Mouse (Mus musculus) cerebellum, postnatal 36 days (tissue): ENCODE results near the gene Calcoco2.
A peak's percentile ranks its signal among the peaks of the same experiment; 100 is the strongest.

Source experiments
- DNase-seq, 2 experiments: peaks; one replicate each; pipeline ENCODE4 v3.0.0; 2021 to 2022; ENCODE audit warnings: mixed read lengths in 2 of 2

Calcoco2 gene

DNA sequence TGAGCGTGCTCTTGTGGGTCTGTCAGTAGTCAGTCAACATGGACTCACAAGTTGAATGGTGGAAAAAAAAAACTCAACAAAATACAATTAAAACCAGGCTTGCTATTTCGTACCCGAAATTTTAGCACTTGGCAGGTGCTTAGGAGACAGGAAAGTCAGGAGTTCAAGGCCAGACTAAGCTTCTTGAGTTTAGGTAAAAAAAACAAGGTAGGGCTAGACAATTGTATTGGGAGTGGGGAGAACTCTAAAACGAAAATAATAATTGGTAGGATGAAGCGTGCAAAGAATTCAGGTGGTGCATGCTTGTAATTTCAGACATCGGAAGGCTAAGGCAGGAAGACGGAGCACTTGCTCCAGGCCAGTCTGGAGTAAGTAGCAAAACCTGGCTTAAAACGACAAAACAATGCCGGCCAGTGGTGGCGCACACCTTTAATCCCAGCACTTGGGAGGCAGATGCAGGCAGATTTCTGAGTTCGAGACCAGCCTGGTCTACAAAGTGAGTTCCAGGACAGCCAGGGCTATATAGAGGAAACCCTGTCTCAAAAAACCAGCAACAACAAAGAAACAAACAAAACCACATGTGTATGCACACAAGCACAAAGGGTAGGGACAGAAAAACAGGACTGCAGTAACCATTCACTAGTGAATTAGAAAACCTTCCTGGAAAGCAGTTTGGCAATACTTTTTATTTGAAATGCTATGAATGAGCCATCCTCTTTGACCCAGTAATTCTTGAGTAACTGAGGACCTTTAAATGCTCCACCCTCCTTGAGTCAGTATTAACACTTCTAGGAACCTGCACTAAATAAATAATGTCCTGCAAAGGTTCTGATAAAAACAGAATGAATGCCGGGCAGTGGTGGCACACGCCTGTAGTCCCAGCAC is 35.3 kb downstream of the Calcoco2 start:
- peak in 1 of 2 experiments; percentile 6 for DNase-seq

DNA sequence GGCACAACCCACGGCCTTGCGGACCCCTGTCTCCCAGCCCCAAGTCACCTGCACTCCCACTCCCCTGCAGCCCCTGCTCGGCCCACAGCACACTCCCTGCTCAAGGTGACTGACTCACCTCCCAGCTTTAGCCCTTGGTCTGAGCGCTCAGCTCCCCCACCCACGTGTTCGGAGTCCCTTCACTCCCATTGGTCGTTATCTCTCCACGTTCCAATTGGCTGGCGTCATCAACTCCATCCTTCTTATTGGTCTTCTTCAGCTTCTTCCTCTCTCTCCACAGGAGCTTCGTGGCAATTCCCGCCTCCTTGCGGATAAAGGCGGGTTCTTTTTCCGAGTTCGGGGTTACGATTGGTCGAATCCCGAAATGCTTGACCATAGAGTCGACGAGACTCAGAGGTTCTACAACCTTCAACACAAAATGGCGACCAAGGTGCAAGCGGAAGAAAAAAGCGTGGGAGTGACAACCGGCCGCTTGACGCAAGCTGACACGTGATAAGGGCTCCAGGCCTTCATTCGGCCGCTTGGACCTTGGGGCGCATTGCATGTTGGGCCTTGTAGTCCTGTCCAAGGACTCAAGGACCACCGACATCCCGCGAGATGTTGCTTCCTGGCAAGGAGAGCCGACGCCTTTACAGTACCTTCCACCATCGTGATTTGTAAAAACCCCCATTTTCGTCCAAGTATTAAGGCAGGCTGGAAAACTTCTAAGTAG is 36.1 kb downstream of the Calcoco2 start, which contains the start of gene Atp5g1:
TSS of gene Atp5g1 (minus strand) at position 162 of the 712 bp plus-strand sequence.
- peak; percentile 97 to 99 for DNase-seq

DNA sequence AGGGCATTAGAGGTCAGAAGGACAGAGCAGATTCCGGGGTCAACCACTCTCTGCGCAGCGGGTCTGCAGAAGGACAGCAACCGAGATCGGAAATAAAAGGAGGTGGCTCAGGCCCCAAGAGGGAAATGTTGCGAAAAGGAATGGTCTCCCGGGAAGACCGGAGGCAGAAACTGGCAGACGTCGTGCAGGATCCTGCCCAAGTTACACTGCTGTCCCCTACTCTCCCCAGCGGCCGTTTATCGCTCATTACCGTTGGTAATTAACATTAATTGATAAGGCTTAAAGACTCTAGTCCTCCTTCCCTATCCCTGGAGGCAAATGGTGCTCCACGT is 36.6 kb downstream of the Calcoco2 start:
- DNase-seq = peak in 1 of 2 experiments; percentile 34

DNA sequence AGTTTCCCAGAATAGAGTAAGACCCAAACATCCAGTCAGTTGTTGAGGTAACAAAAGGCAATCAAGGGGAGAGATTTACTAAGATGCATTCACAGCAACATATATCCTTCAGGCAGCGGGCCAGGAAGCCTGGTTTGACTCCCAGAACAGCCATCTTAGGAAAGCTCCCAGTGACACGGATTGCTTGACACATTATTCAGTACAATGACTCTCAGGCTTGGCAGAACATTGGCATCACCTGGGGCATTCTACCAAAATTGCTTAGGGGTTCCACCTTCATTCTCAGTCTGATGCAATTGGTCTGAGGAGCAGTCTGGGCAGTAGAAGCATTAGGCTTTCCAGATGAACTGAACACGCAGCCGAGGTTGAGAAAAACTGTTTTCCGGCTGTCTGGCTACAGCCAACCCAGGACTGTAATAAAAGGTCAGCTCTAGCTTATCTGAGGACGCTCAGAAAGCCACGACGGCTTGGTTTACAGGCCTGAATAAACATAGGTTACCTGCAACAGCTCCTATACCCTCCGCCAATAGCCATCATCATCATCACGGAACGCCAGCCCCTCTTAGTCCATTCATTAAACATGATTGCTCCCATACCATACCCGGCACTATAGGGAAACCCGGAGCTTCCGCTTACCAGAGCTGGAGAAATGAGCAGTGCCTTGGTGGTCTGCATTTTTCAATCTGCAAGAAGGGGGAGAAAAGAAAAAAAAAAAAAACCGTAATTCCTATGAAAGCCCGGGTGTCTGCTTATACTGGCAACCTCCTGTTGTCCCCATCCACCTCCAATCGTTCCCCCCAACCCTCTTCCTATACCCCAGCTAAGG is 37.2 kb downstream of the Calcoco2 start:
- peak; percentile 47 to 49 for DNase-seq

DNA sequence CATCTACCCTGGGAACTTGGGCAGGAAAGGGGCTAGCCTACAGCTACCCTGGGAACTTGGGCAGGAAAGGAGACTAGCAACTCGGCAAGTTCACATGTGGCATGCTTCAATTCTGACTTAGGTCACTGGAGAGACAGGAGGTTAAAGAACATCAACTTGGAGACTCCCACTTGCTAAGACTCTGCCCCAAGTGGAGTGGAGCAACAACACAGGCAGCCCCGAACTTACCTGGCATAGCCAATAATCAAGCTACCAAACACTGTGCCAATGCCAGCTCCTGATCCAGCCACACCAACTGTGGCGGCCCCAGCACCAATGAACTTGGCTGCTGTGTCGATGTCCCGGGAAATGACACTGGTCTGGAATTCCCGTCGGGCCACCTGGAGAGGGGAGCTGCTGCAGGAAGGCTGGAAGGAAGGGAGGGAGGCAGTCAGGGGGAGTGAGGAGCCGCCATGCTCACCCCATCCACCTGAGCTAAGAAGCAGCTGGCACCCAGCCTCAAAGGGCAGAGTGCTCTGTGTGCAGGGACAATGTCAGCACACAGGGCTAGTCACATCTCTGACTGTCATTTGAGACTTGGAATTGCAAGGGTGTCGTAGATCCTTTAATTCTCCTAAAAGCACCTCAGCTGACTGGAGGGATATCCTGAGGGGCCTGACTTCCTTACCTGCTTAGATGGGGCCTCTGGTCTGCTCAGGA is 38.3 kb downstream of the Calcoco2 start:
- DNase-seq = peak; percentile 29 to 34

DNA sequence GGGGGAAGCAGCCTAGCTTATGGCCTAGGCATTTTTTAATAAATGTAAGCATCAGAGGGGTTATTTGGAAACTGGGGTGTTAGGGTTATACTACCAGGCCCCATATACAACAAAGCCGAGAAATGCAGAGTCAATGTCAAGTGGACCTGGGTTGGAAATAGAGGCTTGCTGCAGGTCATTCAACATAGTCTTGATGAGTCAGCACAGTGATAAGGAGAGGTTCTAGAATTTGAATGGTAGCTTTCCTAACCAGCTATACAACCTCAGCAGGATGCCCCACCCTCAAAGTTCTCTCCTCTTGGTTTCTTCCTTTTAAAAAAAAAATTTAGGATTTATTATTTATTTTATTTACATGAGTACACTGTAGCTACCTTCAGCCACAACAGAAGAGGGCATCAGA is 40.8 kb downstream of the Calcoco2 start:
- DNase-seq = no peak

DNA sequence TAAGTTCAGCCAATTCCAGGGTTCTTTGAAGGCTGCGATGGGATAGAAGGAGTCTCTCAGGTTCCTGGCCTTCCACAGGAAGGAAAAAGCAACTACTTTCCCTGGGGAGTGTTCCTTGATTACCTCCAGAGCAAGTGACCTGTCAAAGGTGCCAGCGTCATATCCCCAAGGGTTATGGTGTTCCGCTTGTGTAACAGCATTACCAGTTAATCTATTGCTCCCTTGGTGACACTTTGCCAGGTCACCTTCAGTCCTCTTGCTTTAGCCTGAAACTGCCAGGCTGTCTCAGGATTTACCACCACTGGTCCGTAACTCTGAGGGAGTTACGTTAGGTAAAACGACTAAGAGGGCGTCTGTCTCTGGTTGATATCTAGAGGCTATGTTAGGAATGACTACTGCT is 41.4 kb downstream of the Calcoco2 start:
- DNase-seq = no peak

DNA sequence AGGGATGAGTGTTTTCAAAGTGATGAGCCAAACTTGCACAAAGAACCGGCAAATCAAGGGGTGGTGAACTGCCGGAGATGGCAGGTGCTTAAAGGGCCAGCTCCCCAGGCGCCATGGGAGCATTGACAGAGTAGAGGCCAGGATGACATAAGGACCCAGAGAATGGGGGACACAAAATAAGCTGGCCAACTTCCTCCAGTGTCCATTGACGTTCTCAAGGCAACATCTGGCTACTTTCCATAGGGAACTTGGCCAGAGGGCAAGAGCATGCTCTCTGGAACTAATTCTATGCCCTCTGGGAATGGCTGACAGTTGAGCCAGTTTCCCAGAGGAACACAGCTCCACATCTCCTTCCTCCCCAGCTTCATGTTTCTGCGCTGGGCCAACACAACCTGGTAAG is 43.5 kb downstream of the Calcoco2 start:
- no peak for DNase-seq

DNA sequence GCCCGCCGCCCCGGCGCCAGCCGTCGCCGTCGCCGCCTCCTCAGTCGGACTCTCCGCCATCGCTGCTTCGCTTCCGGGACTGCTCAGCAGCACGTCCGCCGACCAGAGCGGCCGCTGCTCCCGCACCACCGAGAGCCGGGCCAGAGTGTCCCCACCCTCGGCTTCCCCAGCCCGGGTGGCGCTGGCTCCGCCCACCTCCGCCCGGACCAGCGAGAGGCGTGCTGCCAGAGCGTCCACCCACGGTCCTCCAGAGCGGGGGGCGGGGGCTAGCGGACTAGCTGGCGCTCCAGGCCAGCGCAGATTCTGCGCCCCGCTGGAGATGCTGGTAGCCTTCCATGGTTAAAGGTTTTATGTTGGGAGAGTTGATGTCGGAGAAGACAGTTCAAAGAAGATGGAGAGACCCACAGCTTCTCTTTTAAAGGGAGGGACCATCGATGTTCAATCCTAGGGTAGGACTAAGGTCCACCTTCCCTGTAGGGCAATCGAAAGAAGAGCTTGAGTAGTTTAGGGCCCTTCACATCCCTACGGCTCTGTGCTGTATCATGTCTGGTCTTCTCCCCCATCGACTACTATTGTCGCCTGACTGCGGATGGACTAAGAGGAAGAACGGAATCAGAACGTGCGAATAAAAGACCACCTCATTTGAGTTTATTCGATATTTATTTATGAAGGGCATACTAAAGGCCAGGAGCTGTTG is 46.4 kb downstream of the Calcoco2 start, which contains the start of gene Ube2z:
TSS of gene Ube2z (minus strand) at position 174 of the 697 bp plus-strand sequence.
- DNase-seq = peak; percentile 97 to 99

DNA sequence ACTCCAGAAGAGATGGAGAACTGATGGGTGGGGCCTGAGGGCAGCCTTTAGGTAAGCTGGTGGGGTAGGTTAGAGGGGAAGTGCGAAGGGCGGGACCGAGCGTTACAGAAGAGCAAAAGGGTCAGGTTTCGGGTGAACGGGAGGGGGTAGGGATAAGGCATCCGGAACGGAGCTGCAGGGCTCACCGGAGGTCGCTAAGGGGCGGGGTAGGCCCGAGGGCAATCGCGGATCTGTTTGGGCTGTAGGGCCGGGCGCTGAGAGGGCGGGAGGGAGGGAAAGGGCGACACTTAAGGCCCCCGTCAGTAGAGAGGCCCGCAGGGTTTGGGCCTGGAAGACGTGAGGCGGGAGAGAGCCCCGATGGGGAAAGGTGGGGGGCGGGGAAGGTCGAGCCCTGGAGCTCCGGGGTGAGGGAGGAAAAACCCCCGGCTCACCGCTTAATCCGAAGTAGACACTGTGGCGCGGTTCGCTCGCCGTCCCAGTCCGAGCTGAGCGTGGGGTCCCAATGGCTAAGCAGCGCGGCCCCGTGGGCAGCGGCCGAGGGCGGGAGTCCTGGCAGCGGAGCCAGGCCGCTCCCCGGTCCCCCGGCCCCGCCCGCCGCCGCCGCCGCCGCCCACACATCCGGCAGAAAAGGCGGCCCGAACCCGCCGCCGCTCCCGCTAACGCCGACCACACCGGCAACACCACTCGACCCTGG is 47.1 kb downstream of the Calcoco2 start:
- no peak for DNase-seq

DNA sequence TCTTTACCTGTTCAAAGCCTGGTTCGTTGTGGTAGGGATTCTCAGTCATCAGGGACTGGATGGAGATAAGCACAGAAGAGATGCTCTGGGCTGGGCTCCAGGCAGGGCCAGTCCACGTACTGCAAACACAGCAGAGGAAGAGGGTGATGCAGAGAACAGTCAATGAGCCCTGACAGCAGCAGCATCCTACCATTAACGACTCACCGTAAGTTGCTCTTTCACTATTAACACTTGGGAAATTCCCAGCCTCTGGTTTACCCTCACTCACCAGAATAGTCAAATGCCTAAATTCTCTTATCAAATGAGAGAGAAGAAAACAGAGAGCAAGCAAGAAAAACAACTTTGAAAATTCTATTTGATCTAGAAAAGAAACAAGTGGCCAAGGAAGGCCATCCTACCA is 53.5 kb downstream of the Calcoco2 start:
- DNase-seq = no peak

DNA sequence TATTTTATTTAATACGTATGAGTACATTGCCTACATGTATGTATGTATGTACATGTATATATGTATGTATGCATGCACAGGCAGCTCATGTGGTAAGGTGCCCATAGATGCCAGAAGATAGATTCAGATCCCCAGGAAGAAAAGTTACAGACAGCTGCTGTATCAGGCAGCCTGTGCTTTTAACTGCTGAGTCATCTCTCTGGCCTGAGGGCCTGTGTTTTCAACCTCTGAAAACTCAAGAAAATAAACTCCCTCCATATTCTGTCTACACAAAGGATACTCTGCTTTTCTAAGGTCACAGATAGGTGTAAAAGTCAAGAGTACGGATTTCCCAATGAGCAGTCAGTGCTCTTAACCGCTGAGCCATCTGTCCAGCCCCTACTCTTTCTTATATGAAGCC is 60.9 kb downstream of the Calcoco2 start:
- no peak for DNase-seq

DNA sequence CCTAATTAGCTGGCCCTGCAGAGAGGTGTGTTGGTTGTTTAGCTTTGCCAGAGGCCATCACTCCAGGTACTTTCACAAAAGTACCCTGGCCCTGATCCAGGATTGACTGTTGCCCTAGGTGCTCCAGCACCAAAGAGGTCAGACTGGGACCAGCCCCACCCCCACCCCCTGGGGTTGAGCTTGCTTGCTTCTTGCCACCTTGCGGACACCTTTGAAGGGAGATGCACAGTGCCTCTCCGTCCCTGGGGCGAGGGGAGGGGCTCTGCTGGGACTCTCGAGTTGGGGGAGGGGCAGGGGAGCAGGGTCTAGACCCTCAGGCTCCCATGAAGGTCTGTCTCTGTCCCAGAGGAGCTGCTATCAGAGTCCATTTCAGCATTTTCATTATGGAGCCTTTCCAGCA is 61.8 kb downstream of the Calcoco2 start:
- peak in 1 of 2 experiments; percentile 7 for DNase-seq
